Mouse (Mus musculus): ENCODE results near the gene Car8.
A peak's percentile ranks its signal among the peaks of the same experiment; 100 is the strongest.

Car8 gene

GRCm38 (mm10) chr4:8238560-8239305 lies at the start of gene Car8:
Car8 (minus strand) TSS chr4:8239041.
- peak; percentile 19 for DNase-seq (ENCODE audit: low read depth, low spot score)

GRCm38 (mm10) chr4:8284934-8285333 lies 46.1 kb upstream of the Car8 start:
- DNase-seq (ENCODE audit: low read depth, low spot score), result no peak

- DNase-seq (ENCODE audit: low read depth, low spot score), result no peak
Measured at GRCm38 (mm10) chr4:8278159-8278558, 39.3 kb upstream of the Car8 start.

- peak; percentile 8 for DNase-seq (ENCODE audit: low read depth, low spot score)
Measured at GRCm38 (mm10) chr4:8249805-8250204, 11.0 kb upstream of the Car8 start.

DNA sequence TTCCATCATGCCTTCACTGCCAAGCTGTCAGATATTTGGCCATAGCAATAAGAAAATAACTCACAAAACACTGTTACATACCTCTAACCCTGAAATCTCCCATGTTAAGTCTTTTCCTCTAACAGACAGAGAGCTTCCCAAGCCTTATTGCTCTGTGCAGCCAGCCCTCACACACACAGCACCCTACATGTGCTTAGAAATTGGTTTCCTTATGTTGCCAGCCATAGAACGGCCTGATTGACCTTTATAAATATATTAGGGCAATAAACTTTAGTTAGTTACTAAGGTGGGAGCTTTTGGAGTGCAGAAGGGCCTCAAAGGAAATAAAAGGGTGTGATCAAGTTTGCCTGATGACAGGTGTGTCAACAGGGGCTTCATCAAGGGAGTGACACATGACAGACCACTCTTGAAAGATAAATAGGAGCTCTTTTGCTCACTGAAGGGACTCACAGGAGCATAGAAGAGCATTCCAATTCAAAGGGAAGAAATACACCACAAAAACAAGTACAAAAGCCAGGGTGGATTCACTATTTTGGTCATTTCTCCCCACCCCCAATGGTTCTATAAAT lies 6.7 kb upstream of the Car8 start:
- DNase-seq (ENCODE audit: low read depth, low spot score), result no peak

GRCm38 (mm10) chr4:8245062-8245461 lies 6.2 kb upstream of the Car8 start:
- no peak for DNase-seq (ENCODE audit: low read depth, low spot score)

DNA sequence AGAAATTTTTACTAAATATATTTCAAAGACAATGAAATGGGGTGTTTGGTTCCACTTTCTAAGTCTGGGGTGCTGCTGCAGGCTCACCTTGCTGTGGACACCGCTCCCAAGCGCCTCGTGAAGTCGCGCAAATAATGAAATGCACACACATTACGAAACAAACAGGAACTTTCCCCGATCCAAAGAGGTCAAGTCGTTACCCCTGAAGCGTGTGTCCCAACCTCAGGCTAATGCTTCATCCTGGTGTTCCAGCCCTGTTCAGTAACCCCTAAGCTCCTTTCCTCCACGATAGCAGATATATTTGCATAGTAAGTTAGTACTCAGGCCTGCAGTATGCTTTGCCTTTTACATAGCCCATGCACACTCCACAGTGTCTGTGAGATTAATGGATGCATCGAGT lies 858 bp upstream of the Car8 start:
- DNase-seq (ENCODE audit: low read depth, low spot score), result no peak

DNA sequence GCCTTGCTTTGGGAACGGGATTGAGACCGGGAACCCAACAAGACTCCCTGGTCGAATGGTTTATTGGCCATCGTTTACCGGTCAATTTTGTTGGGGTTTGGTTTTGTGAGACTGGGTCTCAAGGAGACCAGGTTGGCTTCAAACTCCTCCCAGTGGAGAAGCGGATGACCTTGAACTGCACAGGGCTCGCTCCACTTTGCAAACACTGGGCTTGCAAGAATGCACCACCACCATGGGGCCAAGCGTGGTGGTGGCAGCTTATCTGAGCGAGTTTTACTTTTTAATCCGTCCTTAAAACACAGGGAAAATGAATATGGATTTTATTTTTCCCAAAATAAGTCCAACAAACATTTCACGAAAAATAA lies 447 bp upstream of the Car8 start:
- DNase-seq (ENCODE audit: low read depth, low spot score), result peak; percentile 58

- DNase-seq (ENCODE audit: low read depth, low spot score), result no peak
Measured at GRCm38 (mm10) chr4:8232393-8233111, 6.3 kb downstream of the Car8 start.

- no peak for DNase-seq (ENCODE audit: low read depth, low spot score)
Measured at GRCm38 (mm10) chr4:8231291-8231871, 7.5 kb downstream of the Car8 start.

DNA sequence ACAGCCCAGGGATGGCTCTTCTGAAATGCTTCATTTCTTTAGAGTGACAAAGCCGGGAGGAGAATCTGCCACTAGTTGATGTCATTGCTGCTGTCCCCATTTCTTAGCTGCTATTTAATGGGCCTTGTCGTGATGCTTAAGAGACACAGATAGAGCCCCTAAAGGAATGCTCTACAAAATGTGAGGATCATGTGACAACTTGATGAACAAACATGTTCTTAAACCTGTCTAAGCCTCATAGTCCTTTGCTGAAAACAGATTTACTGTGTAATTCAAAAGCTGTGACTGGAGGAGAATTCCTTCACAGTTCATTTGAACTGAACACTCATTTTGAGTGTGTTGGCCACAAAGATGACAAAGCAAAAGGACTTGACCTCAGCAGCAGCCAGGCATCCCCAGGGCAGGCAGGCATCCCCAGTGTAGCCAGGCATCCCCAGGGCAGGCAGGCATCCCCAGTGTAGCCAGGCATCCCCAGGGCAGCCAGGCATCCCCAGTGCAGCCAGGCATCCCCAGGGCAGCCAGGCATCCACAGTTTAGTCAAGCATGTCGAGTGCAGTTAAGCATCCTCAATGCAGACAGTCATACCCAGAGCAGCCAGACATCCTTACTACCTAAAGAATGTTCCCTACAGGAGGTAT lies 9.1 kb downstream of the Car8 start:
- no peak for DNase-seq (ENCODE audit: low read depth, low spot score)

DNA sequence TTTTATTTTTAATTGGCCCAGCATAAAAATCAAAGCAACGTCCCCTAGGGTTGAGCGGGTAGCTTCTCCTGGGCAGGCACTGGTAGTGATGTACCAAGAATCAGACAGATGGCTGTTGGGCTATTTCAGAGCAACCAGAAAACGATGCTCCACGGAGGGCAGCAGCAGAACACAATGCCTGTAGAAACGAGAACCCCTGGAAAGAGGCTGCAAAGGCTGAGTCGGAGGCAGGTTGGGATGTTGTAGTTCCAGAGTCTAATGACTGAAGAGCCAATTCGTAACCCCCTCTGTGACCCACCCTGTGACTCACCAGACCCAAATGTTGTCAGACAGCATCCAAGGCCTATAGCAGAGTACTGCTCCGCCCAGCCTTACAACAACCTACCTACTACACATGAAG lies 19.9 kb downstream of the Car8 start:
- no peak for DNase-seq (ENCODE audit: low read depth, low spot score)

GRCm38 (mm10) chr4:8218004-8218403 lies 20.8 kb downstream of the Car8 start:
- no peak for DNase-seq (ENCODE audit: low read depth, low spot score)

DNA sequence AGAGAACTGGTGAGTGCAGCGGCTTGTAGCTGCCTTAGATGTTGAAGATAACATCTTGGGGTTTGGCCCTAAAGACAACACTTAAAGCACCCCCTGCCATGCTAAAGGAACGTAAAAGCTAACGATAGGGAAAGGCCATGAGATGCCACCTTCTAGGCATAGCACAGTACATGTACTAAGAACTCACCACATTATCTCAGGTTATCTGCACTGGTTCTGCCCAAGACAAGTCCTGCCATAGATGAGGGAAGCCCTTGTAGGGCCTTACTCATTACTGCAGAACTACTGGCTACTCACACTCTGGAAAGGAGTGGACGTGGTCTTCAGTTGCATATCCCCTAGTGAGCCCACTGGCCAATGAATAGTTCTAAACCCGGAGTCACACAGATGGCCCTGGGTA lies 21.6 kb downstream of the Car8 start:
- DNase-seq (ENCODE audit: low read depth, low spot score), result no peak

GRCm38 (mm10) chr4:8216551-8216950 lies 22.3 kb downstream of the Car8 start:
- peak; percentile 85 for DNase-seq (ENCODE audit: low read depth, low spot score)

DNA sequence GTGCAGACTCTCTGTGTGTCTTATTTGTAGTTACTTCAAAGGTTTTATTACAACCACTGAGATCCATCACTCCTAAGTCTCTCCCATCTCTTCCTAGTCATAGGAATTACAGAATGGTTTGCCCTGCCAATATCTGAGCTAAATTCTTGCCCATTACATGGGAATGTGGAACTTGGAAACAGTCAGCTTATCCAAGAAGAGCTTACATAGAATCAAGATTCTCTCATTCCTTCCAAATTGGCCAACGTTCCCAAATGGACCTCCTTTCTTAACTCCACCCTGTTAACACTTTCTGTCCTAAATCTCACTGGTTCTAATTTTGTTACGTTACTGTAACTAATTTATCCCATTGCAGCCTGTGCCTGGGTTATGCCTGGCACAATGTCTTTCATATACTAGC lies 25.2 kb downstream of the Car8 start:
- no peak for DNase-seq (ENCODE audit: low read depth, low spot score)

DNA sequence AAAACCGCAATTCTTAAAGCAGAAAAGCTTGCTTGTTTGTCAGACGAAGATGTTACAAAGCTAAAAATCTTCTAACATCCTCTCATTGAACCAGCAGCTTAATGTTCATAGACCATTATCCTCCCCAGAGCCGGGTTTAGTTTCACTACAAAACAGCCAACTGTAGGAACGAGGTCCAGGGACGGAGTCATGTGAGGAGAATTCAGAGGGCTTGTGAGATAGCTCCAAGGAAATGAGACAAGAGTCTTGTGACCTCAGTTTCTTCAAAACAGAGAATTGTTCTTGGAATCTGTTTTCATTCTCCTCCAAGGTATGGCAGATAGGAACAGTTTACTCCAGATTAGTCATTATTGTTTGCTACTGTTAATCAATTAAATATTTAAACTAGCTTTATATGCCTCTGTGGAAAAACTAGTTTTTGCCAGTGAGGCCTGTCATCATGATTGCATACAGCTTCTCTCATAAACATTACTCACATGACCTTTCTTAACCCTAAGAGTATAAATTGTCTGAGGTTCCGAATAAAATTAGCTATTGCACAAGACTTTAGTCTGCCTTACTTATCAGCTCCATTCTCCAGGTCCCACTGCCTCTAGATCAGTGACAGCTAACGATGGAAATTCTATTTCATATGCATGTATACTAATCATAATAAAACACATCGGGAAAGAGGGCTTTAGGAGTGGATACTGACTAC lies 25.8 kb downstream of the Car8 start:
- no peak for DNase-seq (ENCODE audit: low read depth, low spot score)

GRCm38 (mm10) chr4:8210452-8210851 lies 28.4 kb downstream of the Car8 start:
- no peak for DNase-seq (ENCODE audit: low read depth, low spot score)

DNA sequence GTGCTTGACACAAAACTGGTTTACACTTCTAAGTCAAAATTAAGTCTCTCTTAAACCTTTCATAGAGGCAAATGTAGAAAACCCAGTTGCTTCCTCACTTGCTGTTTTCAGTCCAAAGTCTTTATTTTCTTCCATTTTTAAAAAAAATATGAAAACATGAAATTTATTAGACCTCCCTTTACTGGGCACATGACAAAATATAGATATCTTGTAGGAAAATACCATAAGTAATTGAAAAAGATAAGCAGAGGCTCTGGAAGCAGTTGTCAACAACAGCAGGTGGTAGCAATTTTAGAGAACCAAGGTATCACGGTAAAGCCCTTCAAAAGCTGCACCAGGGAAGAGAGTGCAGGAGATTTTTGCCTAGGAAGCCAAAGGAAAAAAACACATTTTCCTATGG lies 30.9 kb downstream of the Car8 start:
- no peak for DNase-seq (ENCODE audit: low read depth, low spot score)

- no peak for DNase-seq (ENCODE audit: low read depth, low spot score)
Measured at GRCm38 (mm10) chr4:8206918-8207573, 31.8 kb downstream of the Car8 start.

DNA sequence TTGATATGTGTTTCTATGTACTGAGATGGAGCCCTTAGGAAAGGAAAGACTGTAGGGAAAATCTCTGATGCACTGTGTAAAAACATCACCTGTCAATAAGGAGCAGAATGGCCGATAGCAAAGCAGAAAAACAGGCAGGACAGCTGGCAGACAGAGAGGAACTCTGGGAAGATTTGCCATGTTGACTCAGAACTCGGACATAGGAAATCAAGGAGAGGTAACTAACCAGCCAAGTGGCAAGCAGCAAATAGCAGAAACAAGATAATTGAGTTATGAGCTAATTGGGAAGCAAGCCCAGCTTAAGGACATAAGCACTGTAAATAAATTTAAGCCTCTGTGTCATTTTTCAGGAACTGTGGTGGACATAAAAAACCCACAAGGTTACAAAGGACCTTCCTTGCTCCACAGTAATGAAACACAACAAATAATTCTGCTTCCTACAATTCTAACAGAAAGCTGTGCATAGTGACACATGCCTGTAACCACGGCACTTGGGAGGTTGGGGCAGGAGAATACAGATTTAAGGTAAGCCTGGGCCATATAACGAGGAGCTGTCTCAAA lies 33.7 kb downstream of the Car8 start:
- DNase-seq (ENCODE audit: low read depth, low spot score), result no peak
